Mouse (Mus musculus) midbrain, embryonic 11.5 days (tissue): Measurements from ENCODE around the gene Fbxw27. TPM values are rescaled to one million over a fixed set of nuclear protein-coding genes. Genes with fewer than 3 reads are reported as not detected.
A peak's percentile ranks its signal among the peaks of the same experiment; 100 is the strongest.
"Not testable (repeated sequence)": the region's sequence is repeated elsewhere in the genome, so short reads cannot be mapped to it uniquely, and the experiment has no call there.

ENCODE experiments used
- ATAC-seq: fragments of 200-750 bp; cut with Nextera tagmentation; 2 replicates; pipeline ENCODE4 v1.8.0; 2017; ENCODE audit warnings: moderate TSS enrichment, moderate library complexity; ENCODE audit not compliant: low FRiP score
- DNase-seq: peaks from one replicate; pipeline ENCODE4 v3.0.0; 2015; ENCODE audit warnings: low spot score; ENCODE audit errors: missing footprints
- H3K27ac ChIP-seq: fragments of 300-500 bp; sonication (generic); 2 replicates; pipeline ENCODE4 v1.5.1; 2014; ENCODE audit warnings: low read depth, low read length
- H3K27me3 ChIP-seq: fragments of 300-500 bp; sonication (generic); 2 replicates; pipeline ENCODE4 v1.6.1; 2014; ENCODE audit warnings: mild to moderate bottlenecking, low read length, moderate library complexity, mixed read lengths; ENCODE audit not compliant: control insufficient read depth, insufficient read depth
- H3K36me3 ChIP-seq: fragments of 300-500 bp; sonication (generic); 2 replicates; pipeline ENCODE4 v1.6.1; 2014; ENCODE audit warnings: mild to moderate bottlenecking, low read length, moderate library complexity, mixed read lengths; ENCODE audit not compliant: control insufficient read depth, insufficient read depth
- H3K4me1 ChIP-seq: fragments of 300-500 bp; sonication (generic); 2 replicates; pipeline ENCODE4 v1.6.1; 2014; ENCODE audit warnings: low read length; ENCODE audit not compliant: control insufficient read depth, insufficient read depth
- H3K4me2 ChIP-seq: fragments of 300-500 bp; sonication (generic); 2 replicates; pipeline ENCODE4 v1.6.1; 2014; ENCODE audit warnings: mild to moderate bottlenecking, moderate library complexity
- H3K4me3 ChIP-seq: fragments of 300-500 bp; sonication (generic); 2 replicates; pipeline ENCODE4 v1.5.1; 2014; ENCODE audit warnings: low read depth, low read length
- H3K9ac ChIP-seq: fragments of 300-500 bp; sonication (generic); 2 replicates; pipeline ENCODE4 v1.6.1; 2014; ENCODE audit warnings: low read length
- H3K9me3 ChIP-seq: fragments of 300-500 bp; sonication (generic); 2 replicates; pipeline ENCODE4 v1.6.1; 2016; ENCODE audit warnings: low read length; ENCODE audit not compliant: control insufficient read depth
- WGBS: fragments of 180-500 bp; shearing (Covaris S2); extraction: QIAGEN DNeasy Blood & Tissue Kit; methylation state at CpG from one replicate; pipeline ENCODE4 v1.1.7; 2014; 5-methylcytosine and 5-hydroxymethylcytosine counted together
- polyA plus RNA-seq: library from polyadenylated mRNA; unstranded; fragments of >200 nt; fragmentation: Nextera tagmentation; extraction: Ambion mirVana; gene quantifications from 2 replicates; pipeline ENCODE4 v1.2.1, GENCODE M21; 2014

Fbxw27 gene
- polyA plus RNA-seq, 1 experiment from 2014 or later = not detected

DNA sequence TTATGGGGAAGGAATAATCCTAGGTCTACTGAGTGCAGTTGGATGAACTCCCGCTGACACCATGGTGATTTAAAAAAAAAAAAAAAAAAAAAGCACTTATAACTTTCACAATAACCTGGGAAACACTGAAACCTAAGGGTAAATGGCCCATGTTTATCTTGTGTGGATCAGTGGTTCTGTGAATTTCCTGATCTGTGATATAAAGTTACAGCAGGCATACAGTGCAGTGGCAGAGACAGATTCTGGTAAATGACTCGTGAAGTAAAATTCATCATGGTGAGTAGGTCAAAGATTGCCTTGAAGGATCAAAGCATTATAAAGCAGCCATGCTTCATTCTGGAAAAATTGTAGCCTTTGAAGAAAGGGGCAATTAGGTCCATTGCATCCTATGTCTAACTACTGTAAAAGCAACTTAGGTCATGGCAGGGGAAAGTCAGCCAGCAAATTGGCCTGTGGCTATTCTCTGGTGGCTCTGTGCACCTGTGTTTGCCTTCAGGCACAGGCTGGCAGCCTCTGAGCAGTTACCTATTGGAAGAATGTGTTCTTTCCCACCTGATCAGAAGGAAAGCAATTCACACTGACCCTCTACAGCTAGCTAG is 16.3 kb upstream of the Fbxw27 start:
- WGBS = 92% methylated on average over 2 of the region's 2 CpGs
- no peak overlapping the region for H3K4me3 ChIP-seq

GRCm38 (mm10) chr9:109806260-109806659 is 15.8 kb upstream of the Fbxw27 start:
- Histone ChIP-seq H3K4me2 (no peak overlapping the region), H3K9ac (no peak overlapping the region), H3K36me3 (no peaks in the 10 kb centered on the region), H3K4me1 (no peaks in the 10 kb centered on the region), H3K27me3 (no peaks in the 10 kb centered on the region), H3K9me3 (no peaks in the 10 kb centered on the region), H3K4me3 (no peak overlapping the region), H3K27ac (no peak overlapping the region)
- no peak for ATAC-seq
- 52% methylated on average over 1 of the region's 1 CpGs for WGBS
- DNase-seq = no peak

More for the DNA sequence above, 16.3 kb upstream of the Fbxw27 start:
- no peaks in the 10 kb centered on the region for H3K36me3 ChIP-seq
- H3K9ac ChIP-seq = no peak overlapping the region
- DNase-seq (peak; percentile 64), ATAC-seq (no peak)
- H3K27me3 ChIP-seq = no peaks in the 10 kb centered on the region
- no peak overlapping the region for H3K27ac ChIP-seq
- no peak overlapping the region for H3K4me2 ChIP-seq
- H3K9me3 ChIP-seq = no peaks in the 10 kb centered on the region
- no peaks in the 10 kb centered on the region for H3K4me1 ChIP-seq

DNA sequence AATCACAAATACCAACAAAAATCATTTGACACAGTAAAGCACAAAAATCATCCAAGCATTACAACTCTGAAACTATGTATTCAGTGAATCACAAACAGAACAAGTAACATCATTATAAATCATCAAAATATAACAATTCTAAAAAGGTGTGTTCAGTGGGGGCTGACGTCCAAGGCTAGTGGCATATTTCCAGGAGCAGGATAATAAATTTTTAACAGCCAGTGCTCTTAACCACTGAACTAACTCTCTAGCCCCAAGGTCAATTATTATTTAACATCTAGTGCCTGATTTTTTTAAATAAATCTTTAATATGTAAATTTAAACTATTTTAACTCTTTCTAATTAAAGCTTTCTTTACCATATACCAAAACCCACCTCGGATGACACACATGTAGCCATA is 15.1 kb upstream of the Fbxw27 start:
- not testable (repeated sequence) for H3K36me3 ChIP-seq, H3K4me1 ChIP-seq, H3K27me3 ChIP-seq, H3K9me3 ChIP-seq, H3K4me2 ChIP-seq, H3K4me3 ChIP-seq, H3K27ac ChIP-seq, ATAC-seq, H3K9ac ChIP-seq, DNase-seq
- 94% methylated on average over 2 of the region's 2 CpGs for WGBS

GRCm38 (mm10) chr9:109798051-109798450 is 7.6 kb upstream of the Fbxw27 start:
- 96% methylated on average over 1 of the region's 1 CpGs for WGBS
- H3K27ac ChIP-seq = no peak overlapping the region
- no peak overlapping the region for H3K4me3 ChIP-seq
- DNase-seq (no peak), ATAC-seq (0 out of 2 replicates have a peak, but pooled peaks have one; percentile 24)
- no peaks in the 10 kb centered on the region for H3K27me3 ChIP-seq
- H3K4me2 ChIP-seq = no peak overlapping the region
- no peaks in the 10 kb centered on the region for H3K4me1 ChIP-seq
- no peaks in the 10 kb centered on the region for H3K36me3 ChIP-seq
- H3K9ac ChIP-seq = no peak overlapping the region
- H3K9me3 ChIP-seq = no peaks in the 10 kb centered on the region

- H3K9ac ChIP-seq = no peak overlapping the region
- no peak overlapping the region for H3K4me3 ChIP-seq
- no peaks in the 10 kb centered on the region for H3K36me3 ChIP-seq
- no peak for ATAC-seq
- no peaks in the 10 kb centered on the region for H3K27me3 ChIP-seq
- H3K9me3 ChIP-seq = no peaks in the 10 kb centered on the region
- no peak overlapping the region for H3K27ac ChIP-seq
- DNase-seq = no peak
- 67% methylated on average over 2 of the region's 2 CpGs for WGBS
- H3K4me2 ChIP-seq = no peak overlapping the region
- no peaks in the 10 kb centered on the region for H3K4me1 ChIP-seq
Measured at GRCm38 (mm10) chr9:109795811-109796210, 5.3 kb upstream of the Fbxw27 start.

GRCm38 (mm10) chr9:109795221-109795620 is 4.8 kb upstream of the Fbxw27 start:
- 79% methylated on average over 2 of the region's 2 CpGs for WGBS
- no peak for ATAC-seq
- Histone ChIP-seq H3K36me3 (no peaks in the 10 kb centered on the region), H3K4me1 (no peaks in the 10 kb centered on the region), H3K9me3 (no peaks in the 10 kb centered on the region), H3K4me2 (no peak overlapping the region), H3K4me3 (no peak overlapping the region), H3K27ac (no peak overlapping the region), H3K27me3 (no peaks in the 10 kb centered on the region), H3K9ac (no peak overlapping the region)
- DNase-seq = no peak

DNA sequence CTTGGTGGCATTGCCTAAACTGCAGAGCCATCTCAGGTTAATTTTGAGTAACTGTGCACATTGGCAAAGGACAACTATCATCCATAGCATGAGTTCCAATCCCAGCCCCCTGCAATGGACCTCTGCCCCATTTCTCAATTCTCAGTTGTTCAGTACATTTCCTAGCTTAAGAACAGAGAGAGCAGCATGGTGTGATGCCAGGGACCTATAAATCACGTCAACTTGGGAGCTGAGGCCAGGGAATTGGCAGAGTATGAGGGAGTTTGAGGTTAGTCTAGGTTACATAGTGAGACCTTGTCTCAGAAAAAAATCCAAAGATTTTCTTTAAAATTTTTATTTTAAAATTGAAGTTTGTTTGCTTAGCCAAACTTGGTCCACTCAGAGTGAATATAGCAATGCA is 23.6 kb downstream of the Fbxw27 start:
- not testable (repeated sequence) for H3K9me3 ChIP-seq, H3K36me3 ChIP-seq, H3K4me3 ChIP-seq, H3K9ac ChIP-seq, ATAC-seq, H3K4me1 ChIP-seq, H3K27me3 ChIP-seq, H3K27ac ChIP-seq, DNase-seq, H3K4me2 ChIP-seq
- 87% methylated on average over 1 of the region's 1 CpGs for WGBS

GRCm38 (mm10) chr9:109745989-109746388 is 44.5 kb downstream of the Fbxw27 start, which contains the start of gene Fbxw26:
Gene Fbxw26 (minus strand): TSS chr9:109746089.
- not testable (repeated sequence) for DNase-seq, H3K27ac ChIP-seq, H3K9me3 ChIP-seq, H3K4me3 ChIP-seq, H3K9ac ChIP-seq, H3K4me1 ChIP-seq, H3K27me3 ChIP-seq, ATAC-seq, H3K36me3 ChIP-seq, H3K4me2 ChIP-seq
- 84% methylated on average over 3 of the region's 3 CpGs for WGBS
